Mouse (Mus musculus): ENCODE data around the gene Foxn3.
A peak's percentile ranks its signal among the peaks of the same experiment; 100 is the strongest.

Gene Foxn3

DNA sequence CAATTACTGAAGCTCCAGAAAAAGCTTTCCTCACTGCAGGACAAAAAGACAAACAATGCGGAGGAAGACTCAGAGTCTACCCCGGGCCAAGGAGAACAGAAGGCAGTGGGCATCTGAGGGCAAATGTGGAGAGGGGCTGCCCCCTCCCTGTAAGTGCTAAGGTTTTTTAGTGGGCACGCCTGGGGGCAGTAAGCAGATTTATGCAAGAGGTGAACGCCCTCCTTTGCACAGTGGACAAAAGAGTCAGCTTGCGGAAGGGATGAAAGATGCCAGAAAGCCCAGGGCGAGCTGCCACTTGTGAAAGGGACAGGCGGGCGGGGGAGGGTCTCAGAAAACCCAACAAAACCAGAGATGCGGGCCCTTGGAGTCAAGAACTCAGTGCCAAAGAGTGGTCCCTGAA is 278.2 kb downstream of the Foxn3 start:
- DNase-seq = no peak

- DNase-seq = no peak
These were observed 278.8 kb downstream of the Foxn3 start for GRCm38 (mm10) chr12:99284419-99285069.

DNA sequence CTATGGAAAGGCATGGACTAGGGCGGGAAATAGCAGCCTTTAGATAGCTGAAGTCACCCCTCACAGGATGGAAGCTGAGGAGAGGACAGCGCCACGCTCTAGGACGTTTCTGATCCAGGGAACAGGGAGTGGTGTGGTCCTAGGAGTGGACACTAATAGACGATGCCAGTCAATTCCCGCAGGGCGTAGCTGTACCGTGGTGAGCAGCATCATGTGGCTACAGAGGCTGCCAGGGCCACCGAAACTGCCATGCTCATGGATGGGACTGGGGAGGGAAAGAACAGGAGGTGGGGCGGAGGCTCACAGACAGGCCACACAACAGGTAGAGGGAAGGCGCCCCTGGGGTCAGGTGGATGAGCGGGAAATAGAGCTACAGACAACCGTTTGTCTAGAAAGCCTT is 282.6 kb downstream of the Foxn3 start:
- no peak for DNase-seq

DNA sequence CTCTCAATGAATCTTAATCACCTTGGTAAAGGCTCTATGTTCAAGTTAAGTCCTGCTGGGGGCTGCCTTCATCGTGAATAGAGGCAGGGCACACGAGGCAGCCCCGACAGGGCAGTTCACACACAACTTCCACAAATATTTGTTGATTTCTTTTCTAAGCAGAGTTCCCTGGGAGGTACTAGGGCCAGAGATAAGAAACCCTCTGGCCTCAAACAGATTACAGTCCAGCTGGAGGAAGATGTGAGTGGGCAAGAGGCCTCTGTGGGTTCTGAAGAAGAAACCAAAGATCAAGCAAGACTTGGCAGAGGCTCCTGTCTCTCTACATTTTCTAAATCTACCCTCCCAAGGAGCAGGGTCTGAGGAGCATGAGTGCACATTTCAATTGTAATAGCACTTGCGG is 283.1 kb downstream of the Foxn3 start:
- no peak for DNase-seq

GRCm38 (mm10) chr12:99279426-99279825 is 284.0 kb downstream of the Foxn3 start:
- no peak for DNase-seq

GRCm38 (mm10) chr12:99274589-99274988 is 288.8 kb downstream of the Foxn3 start:
- DNase-seq = no peak

DNA sequence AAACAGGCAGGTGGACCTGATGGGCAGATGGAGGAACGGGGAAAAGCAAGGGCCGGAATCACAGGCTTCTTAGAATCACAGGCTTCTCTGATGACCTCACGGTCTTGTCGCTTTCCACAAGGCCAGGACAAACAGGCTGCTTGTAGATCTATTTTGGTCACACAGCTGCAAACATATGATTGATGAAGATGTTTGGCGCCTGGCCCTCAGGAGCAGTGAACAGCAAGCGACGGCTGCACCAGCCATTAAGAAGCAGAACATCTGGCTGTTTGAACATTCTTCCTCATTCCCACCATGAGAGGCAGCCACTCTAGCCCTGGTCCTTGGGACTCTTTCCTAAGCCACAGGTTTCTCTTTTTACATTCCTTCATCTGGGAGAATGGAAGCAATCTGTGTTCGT is 294.0 kb downstream of the Foxn3 start:
- DNase-seq = peak; percentile 83

DNA sequence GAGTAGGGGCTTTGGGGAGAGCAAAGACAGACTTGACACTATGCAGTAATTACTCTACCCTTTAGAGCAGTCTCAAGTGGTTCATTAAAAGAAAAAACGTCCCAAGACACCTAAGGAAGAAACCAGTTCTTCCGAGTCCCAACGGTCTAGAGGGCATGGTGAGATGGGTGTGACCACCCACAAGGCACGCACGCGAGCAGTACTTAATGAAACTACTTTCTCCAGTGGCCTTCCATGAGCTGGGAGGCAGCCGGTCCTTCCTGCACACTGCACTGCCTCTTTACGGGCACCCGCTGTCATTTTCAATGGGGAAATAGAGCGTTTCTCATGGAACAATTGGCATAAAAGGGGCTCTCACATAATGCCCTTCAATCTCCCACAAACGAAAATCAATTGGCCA is 294.4 kb downstream of the Foxn3 start:
- DNase-seq = no peak

DNA sequence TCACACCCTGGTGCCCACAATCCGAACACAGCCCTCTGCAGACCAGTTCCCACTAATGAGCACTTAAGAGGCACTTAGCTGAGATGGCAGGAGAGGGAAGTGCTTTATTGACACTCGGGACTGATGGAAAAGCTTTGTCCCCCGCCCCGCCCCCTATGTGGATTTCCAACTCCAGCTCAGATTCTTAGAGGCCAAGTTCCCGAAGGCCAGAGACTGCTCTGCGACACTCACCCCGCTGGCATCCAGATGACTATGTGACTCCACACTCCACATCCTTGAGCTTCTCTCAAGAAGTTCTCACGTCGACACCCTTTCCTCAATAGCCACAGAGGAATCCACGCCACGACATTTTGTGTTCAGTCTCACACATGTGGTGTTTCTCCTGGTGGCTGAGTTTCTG is 295.6 kb downstream of the Foxn3 start:
- no peak for DNase-seq

DNA sequence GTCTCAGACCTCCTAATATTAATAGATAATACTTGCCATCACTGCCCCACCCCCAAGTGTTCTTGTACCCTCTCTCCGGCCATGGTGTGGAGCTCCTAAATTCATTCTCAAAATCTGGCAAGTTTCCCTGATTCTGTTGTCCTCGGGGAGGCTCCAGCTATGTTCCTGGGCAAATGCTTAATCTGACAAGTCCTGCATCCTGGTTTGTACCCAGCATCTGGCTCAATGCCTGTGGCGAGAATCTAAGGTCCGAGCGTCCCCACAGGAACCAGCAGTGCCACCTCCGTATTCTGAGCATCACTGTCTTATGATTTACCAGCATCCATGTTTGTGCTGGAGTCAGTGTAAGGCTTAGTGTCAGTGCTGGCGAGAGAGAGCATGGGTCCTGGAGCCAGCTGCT is 296.9 kb downstream of the Foxn3 start:
- no peak for DNase-seq

- DNase-seq = no peak
These were observed 297.6 kb downstream of the Foxn3 start for GRCm38 (mm10) chr12:99265777-99266176.

DNA sequence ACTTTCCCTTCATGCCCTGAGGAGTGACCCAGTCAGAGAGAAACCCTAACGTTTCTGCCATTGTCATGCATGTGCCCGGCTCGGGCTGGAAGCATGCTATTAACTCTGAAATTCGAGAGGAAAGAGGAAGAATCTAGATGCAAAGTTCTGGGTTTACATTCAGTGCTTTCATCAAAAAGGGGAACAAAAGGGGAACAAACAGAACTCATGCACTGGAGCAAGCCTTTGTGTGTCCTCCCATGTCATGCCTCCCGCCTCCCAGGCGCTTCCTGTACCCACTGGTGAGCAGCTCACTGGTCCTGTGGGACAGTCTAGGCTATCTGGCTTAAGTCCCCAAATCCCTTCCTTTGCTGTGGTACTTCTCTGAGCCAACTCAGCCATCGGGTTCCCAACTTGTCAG is 299.0 kb downstream of the Foxn3 start:
- no peak for DNase-seq

GRCm38 (mm10) chr12:99263592-99264335 is 299.6 kb downstream of the Foxn3 start:
- DNase-seq = no peak

DNA sequence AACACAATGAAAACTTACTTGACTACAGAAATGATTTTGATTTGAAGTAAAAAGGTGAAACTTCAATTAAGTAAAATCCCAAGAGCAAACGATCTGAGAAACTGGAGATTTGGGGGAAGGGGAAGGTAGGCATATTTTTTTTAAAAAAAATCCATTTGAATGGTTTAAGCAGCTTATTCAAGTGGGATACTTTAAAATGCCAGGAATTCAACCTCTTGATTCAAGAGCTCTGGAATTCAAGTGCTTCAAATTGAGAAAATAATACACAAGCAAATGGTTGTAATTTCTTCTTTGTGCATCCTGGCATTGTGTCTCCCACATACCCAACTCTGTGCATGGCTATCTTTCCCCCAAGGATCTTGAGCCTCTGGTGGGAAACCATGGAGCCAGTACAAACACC is 300.5 kb downstream of the Foxn3 start:
- DNase-seq = no peak

GRCm38 (mm10) chr12:99262066-99262599 is 301.2 kb downstream of the Foxn3 start:
- no peak for DNase-seq

DNA sequence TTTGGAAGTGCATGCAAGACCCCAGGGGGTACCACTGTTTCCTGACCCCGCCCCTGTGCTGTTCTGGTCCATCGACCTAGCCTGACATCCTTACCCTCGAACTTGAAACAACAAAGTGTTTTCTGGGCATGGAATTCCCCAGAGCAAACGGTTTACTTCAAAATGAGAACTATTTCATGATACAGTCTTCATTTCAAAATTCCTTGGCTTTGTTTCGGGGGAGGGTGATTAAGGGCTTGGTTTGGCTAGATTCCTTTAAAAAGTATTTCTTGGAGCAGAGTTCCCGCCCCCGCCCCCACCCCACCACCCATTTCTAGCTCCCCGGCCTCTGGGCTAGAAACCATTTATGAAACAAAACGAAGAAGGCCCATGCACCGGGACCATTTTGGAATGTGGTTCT is 303.2 kb downstream of the Foxn3 start:
- DNase-seq = peak; percentile 39

GRCm38 (mm10) chr12:99257570-99257969 is 305.8 kb downstream of the Foxn3 start:
- peak; percentile 25 for DNase-seq

DNA sequence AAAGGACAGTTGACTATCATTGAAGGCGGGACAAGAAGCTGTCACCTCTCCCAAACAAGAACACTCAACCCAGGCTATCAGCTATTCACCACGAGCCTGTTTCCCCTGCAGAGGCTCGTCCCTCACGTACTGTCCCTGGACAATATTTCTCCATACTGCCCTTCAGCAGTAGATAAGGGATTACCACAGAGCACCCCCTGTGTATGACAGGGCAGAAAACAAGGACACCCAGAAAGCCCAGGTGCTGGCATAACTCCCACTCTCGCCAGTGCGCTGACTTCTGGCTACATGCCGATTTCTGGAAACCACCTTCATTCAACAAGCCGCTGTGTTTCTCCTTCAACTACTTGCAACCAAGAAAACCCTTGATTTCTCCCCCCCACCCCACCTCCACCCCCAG is 306.4 kb downstream of the Foxn3 start:
- DNase-seq = no peak

DNA sequence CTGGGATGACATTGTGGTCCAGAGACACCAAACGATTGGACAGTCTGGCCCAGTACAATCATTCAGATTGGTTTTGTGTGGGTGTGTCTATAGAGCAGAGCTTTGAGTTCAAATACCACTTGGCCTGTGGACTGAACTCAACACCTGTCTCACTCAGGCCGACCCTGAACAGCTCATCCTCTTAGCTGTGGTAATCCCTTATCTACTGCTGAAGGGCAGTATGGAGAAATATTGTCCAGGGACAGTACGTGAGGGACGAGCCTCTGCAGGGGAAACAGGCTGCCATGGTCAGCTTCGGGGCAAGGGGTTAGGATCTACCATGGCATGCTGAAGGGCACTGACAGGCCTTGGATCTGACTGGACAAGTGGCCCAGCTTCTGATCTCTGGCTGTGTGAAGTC is 306.9 kb downstream of the Foxn3 start:
- no peak for DNase-seq

- no peak for DNase-seq
These were observed 308.9 kb downstream of the Foxn3 start for GRCm38 (mm10) chr12:99254436-99254835.

- no peak for DNase-seq
These were observed 309.8 kb downstream of the Foxn3 start for GRCm38 (mm10) chr12:99253562-99253961.

GRCm38 (mm10) chr12:99248606-99249005 is 314.8 kb downstream of the Foxn3 start:
- no peak for DNase-seq

- no peak for DNase-seq
These were observed 315.4 kb downstream of the Foxn3 start for GRCm38 (mm10) chr12:99247939-99248338.

- no peak for DNase-seq
These were observed 316.2 kb downstream of the Foxn3 start for GRCm38 (mm10) chr12:99246984-99247746.
